Mouse (Mus musculus) midbrain, postnatal 0 days (tissue): ENCODE results near the gene Kdsr. TPM values are rescaled to one million over a fixed set of nuclear protein-coding genes. Genes with fewer than 3 reads are reported as not detected.

Experiments used
- ATAC-seq: fragments of 200-750 bp; cut with Nextera tagmentation; 2 replicates; pipeline ENCODE4 v1.8.0; 2017; ENCODE audit warnings: moderate number of reproducible peaks, mild to moderate bottlenecking, moderate TSS enrichment, moderate library complexity; ENCODE audit not compliant: low FRiP score
- DNase-seq: peaks from one replicate; pipeline ENCODE4 v3.0.0-alpha.2; 2015; ENCODE audit warnings: low spot score
- H3K27ac ChIP-seq: fragments of 300-500 bp; sonication (generic); 2 replicates; pipeline ENCODE4 v1.5.1; 2014; ENCODE audit warnings: low read depth, mild to moderate bottlenecking, low read length, mixed read lengths
- H3K27me3 ChIP-seq: fragments of 300-500 bp; sonication (generic); 2 replicates; pipeline ENCODE4 v1.6.1; 2014; ENCODE audit warnings: low read length, control low read depth, mixed read lengths; ENCODE audit not compliant: insufficient read depth
- H3K36me3 ChIP-seq: fragments of 300-500 bp; sonication (generic); 2 replicates; pipeline ENCODE4 v1.6.1; 2014; ENCODE audit warnings: low read length, control low read depth, mixed read lengths; ENCODE audit not compliant: insufficient read depth
- H3K4me1 ChIP-seq: fragments of 300-500 bp; sonication (generic); 2 replicates; pipeline ENCODE4 v1.6.1; 2014; ENCODE audit warnings: mild to moderate bottlenecking, control low read depth, antibody characterized with exemption, low read length, mixed read lengths; ENCODE audit not compliant: insufficient read depth
- H3K4me2 ChIP-seq: fragments of 300-500 bp; sonication (generic); 2 replicates; pipeline ENCODE4 v1.6.1; 2014; ENCODE audit warnings: low read depth, mild to moderate bottlenecking, low read length, mixed read lengths; ENCODE audit not compliant: poor library complexity, severe bottlenecking
- H3K4me3 ChIP-seq: fragments of 300-500 bp; sonication (generic); 2 replicates; pipeline ENCODE4 v1.5.1; 2014; ENCODE audit warnings: low read depth, mild to moderate bottlenecking, low read length, moderate library complexity
- H3K9ac ChIP-seq: fragments of 300-500 bp; sonication (generic); replicated peaks from 2 replicates; pipeline ENCODE4 v1.6.1; 2014; ENCODE audit warnings: mild to moderate bottlenecking, low read length, moderate library complexity, mixed read lengths; ENCODE audit not compliant: poor library complexity, severe bottlenecking
- H3K9me3 ChIP-seq: fragments of 300-500 bp; sonication (generic); 2 replicates; pipeline ENCODE4 v1.6.1; 2016; ENCODE audit warnings: low read length, control low read depth
- CTCF ChIP-seq: IDR thresholded peaks from 2 replicates; pipeline ENCODE4 v1.5.1; 2016; ENCODE audit warnings: antibody characterized with exemption, mild to moderate bottlenecking
- WGBS: fragments of 180-500 bp; shearing (Covaris S2); extraction: QIAGEN DNeasy Blood & Tissue Kit; methylation state at CpG from one replicate; pipeline ENCODE4 v1.1.7; 2014; 5-methylcytosine and 5-hydroxymethylcytosine counted together
- polyA plus RNA-seq: library from polyadenylated mRNA; unstranded; fragments of >200 nt; fragmentation: Nextera tagmentation; extraction: Ambion mirVana; gene quantifications from 2 replicates; pipeline ENCODE4 v1.2.1, GENCODE M21; 2015
- total RNA-seq: library from RNA; depleted of rRNA; stranded (reverse); fragments of >200 nt; gene quantifications from 2 replicates; pipeline ENCODE4 v1.2.3, GENCODE M21; 2014

The Kdsr gene
- total and polyA plus RNA-seq, 2 experiments from 2014 or later: 10.6 to 17.1 TPM

- Histone ChIP-seq H3K4me2 (no peak overlapping the region), H3K36me3 (no peaks in the 10 kb centered on the region), H3K4me1 (peaks cover 8% of the 10 kb centered on the region; the same call in 1 of the 2 replicates), H3K9me3 (no peaks in the 10 kb centered on the region), H3K9ac (no peak overlapping the region), H3K27ac (no peak overlapping the region), H3K27me3 (no peaks in the 10 kb centered on the region), H3K4me3 (no peak overlapping the region)
- TF ChIP-seq CTCF: no peak
- no peak for DNase-seq
- peak; percentile 29; the same call in 1 of the 2 replicates for ATAC-seq
- WGBS: 66% methylated on average over 6 of the region's 6 CpGs
Measured at GRCm38 (mm10) chr1:106707036-106707880, 52.3 kb downstream of the Kdsr start.

DNA sequence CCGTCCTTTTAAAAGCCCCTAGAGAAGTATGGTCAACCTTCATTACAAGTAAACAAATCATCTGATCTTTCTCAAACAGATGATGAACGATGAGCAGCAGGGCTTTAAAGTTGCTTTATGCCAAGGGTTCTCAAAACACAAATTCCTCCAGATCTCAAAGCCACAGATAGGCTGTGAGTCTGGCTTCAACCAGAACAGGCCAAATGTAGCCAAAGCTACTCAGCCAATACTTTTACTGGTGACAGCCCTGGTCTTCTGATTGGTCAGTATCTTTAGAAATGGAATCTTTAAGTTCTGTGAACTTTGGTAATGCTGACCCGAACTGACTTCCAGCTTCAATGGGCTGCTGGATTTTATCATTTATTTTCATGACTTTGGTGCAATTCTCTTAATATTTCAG is 56.3 kb downstream of the Kdsr start:
- no peak for TF ChIP-seq CTCF
- ATAC-seq: no peak
- no peak overlapping the region for H3K4me3 ChIP-seq
- H3K4me2 ChIP-seq: no peak overlapping the region
- no peaks in the 10 kb centered on the region for H3K9me3 ChIP-seq
- H3K36me3 ChIP-seq: no peaks in the 10 kb centered on the region
- peaks cover 1% of the 10 kb centered on the region; the same call in 1 of the 2 replicates for H3K4me1 ChIP-seq
- DNase-seq: no peak
- 52% methylated on average over 3 of the region's 3 CpGs for WGBS
- no peak overlapping the region for H3K27ac ChIP-seq
- H3K27me3 ChIP-seq: no peaks in the 10 kb centered on the region
- H3K9ac ChIP-seq: no peak overlapping the region

DNA sequence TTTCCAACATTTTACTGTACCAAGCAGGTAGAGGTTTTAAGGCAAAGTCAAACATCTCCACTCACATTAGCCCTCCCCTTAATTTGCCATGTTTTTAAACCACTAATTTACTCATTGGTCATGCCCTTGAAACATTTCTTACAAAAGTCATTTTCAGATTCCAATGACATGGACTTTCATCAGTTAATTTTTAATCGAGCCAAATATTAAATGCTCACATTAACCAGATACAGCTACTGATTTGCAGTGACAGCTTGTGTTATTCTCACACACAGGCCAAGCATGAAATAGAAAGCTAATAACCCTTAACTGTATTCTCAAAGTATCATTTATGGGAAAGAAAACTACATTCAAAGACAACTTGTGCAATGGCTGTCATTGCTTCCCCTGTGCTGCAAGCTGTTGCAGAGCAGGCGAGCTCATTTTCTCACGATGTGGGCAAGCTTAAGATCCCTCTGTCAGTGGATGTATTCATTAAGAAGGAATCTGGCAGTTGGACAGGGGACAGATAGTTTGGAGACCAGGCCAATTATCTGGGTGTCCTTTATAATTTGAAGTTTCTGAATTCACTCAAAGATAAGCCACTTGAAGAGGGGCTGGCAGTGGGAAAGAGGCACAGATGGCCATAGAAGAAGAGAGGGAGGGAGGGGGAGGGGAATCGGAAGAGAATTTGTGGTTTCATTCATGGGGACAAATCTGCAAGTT is 56.9 kb downstream of the Kdsr start:
- H3K4me3 ChIP-seq: no peak overlapping the region
- no peaks in the 10 kb centered on the region for H3K4me1 ChIP-seq
- H3K9ac ChIP-seq: no peak overlapping the region
- no peaks in the 10 kb centered on the region for H3K27me3 ChIP-seq
- no peaks in the 10 kb centered on the region for H3K9me3 ChIP-seq
- 47% methylated on average over 4 of the region's 4 CpGs for WGBS
- H3K27ac ChIP-seq: no peak overlapping the region
- no peak for ATAC-seq
- DNase-seq: peak; percentile 88
- no peaks in the 10 kb centered on the region for H3K36me3 ChIP-seq
- TF ChIP-seq CTCF: no peak
- H3K4me2 ChIP-seq: no peak overlapping the region

DNA sequence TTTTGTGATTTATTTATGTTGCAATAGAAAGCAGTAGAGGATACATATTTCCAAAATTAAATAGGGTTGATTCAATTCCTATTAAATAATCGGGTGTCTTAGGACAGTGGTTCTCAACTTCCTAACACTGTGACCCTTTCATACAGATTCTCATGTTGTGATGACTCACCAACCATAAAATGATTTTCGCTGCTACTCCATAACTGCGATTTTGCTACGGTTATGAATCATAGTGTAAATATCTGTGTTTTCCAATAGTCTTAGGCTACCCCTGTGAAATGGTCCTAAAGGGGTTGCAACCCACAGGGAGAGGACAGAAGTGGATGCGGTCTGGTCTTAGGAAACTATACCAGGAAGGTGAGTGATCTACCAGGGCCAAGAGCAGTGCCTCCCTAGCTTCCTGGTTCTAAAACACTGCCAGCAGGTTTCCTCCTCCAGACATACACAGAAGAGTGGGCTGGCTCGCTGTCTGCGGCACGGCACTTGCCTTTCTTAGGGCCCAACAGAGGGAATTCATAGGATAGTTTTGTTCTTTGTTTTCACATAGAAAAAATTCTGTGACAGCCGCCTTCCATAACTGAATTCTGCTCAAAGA is 58.9 kb downstream of the Kdsr start:
- Histone ChIP-seq H3K4me1 (no peaks in the 10 kb centered on the region), H3K4me2 (no peak overlapping the region), H3K4me3 (no peak overlapping the region), H3K27me3 (no peaks in the 10 kb centered on the region), H3K9ac (no peak overlapping the region), H3K9me3 (no peaks in the 10 kb centered on the region), H3K36me3 (no peaks in the 10 kb centered on the region), H3K27ac (no peak overlapping the region)
- DNase-seq: no peak
- ATAC-seq: no peak
- 87% methylated on average over 9 of the region's 9 CpGs for WGBS
- no peak for TF ChIP-seq CTCF

DNA sequence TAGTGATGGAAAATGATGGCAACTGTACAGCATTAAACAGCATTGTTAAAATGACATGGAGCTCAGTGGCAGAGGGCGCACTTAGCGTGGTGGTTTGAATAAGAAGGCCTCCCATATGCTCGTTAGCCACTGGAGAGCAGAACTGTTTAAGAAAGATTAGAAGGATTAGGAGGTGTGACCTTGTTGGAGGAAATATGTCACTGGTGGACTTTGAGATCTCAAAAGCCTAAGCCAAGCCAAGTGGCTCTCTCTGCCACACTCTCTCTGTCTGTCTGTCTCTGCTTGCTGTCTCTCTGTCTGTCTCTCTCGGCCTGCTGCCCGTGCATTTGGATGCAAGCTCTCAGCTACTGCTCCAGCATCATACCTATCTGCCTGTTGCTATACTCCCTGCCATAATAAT is 63.1 kb downstream of the Kdsr start:
- no peak for ATAC-seq
- no peaks in the 10 kb centered on the region for H3K9me3 ChIP-seq
- no peak for DNase-seq
- H3K4me1 ChIP-seq: no peaks in the 10 kb centered on the region
- no peaks in the 10 kb centered on the region for H3K27me3 ChIP-seq
- no peak overlapping the region for H3K9ac ChIP-seq
- 70% methylated on average over 5 of the region's 5 CpGs for WGBS
- TF ChIP-seq CTCF: no peak
- H3K4me3 ChIP-seq: no peak overlapping the region
- H3K4me2 ChIP-seq: no peak overlapping the region
- no peaks in the 10 kb centered on the region for H3K36me3 ChIP-seq
- H3K27ac ChIP-seq: no peak overlapping the region

DNA sequence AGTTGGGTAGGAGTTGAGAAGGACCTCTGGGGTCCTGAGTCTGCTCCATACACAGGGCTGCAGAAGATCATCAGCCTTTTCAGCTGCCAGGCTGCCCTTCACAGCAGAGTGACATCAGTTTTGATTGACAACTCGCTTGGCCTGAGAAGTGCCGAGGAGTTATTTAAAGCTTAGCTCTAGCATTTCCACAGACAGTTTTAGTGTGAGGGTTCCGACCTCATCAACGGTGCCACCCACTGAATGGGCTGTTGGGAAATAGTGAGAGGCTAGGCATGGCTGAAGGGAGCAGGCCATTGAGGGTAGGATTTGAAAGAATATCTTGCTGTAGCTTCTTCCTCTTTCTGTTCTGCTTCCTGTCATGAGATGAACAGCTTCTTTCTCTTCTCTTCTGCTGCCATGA is 63.9 kb downstream of the Kdsr start:
- Histone ChIP-seq H3K4me3 (no peak overlapping the region), H3K9me3 (no peaks in the 10 kb centered on the region), H3K27ac (no peak overlapping the region), H3K9ac (no peak overlapping the region), H3K4me1 (no peaks in the 10 kb centered on the region), H3K36me3 (no peaks in the 10 kb centered on the region), H3K27me3 (no peaks in the 10 kb centered on the region), H3K4me2 (no peak overlapping the region)
- DNase-seq: no peak
- 93% methylated on average over 4 of the region's 4 CpGs for WGBS
- no peak for TF ChIP-seq CTCF
- ATAC-seq: no peak
